Mouse (Mus musculus) myocyte (in vitro differentiated cells): Measurements from ENCODE around the gene Tshz2.

Source experiments
- CEBPB ChIP-seq: IDR thresholded peaks from 2 replicates; pipeline ENCODE4 v1.6.1; 2011; ENCODE audit warnings: mild to moderate bottlenecking, moderate library complexity; ENCODE audit not compliant: poor library complexity, insufficient read depth, severe bottlenecking
- E2F4 ChIP-seq: IDR thresholded peaks from one replicate; pipeline ENCODE4 v1.6.1; 2011; ENCODE audit warnings: mild to moderate bottlenecking, control low read depth, moderate library complexity; ENCODE audit not compliant: insufficient read depth
- MAX ChIP-seq: IDR thresholded peaks from one replicate; pipeline ENCODE4 v1.6.1; 2011; ENCODE audit warnings: low read depth, mild to moderate bottlenecking, control low read depth
- MYOD1 ChIP-seq, 3 experiments: IDR thresholded peaks; one replicate each; pipeline ENCODE4 v1.6.1; 2011; ENCODE audit warnings: control low read depth in 2 of 3, low read depth in 2 of 3, mild to moderate bottlenecking in 2 of 3, moderate library complexity in 1 of 3; ENCODE audit not compliant: insufficient read length in 2 of 3, control insufficient read depth in 1 of 3
- MYOG ChIP-seq, 3 experiments: IDR thresholded peaks; one replicate each; pipeline ENCODE4 v1.6.1; 2011; ENCODE audit warnings: control low read depth in 2 of 3, low read depth in 2 of 3, mild to moderate bottlenecking in 2 of 3; ENCODE audit not compliant: insufficient read length in 2 of 3, control insufficient read depth in 1 of 3, insufficient read depth in 1 of 3
- POLR2A ChIP-seq: IDR thresholded peaks from one replicate; pipeline ENCODE4 v1.6.1; 2011; ENCODE audit warnings: low read depth, mild to moderate bottlenecking, control low read depth, moderate library complexity; ENCODE audit not compliant: insufficient read length
- SRF ChIP-seq: IDR thresholded peaks from one replicate; pipeline ENCODE4 v1.6.1; 2011; ENCODE audit warnings: low read depth; ENCODE audit not compliant: control insufficient read depth, insufficient read length
- TCF12 ChIP-seq: IDR thresholded peaks from one replicate; pipeline ENCODE4 v1.6.1; 2011; ENCODE audit warnings: mild to moderate bottlenecking, control low read depth; ENCODE audit not compliant: poor library complexity, insufficient read depth, severe bottlenecking
- TCF3 ChIP-seq: IDR thresholded peaks from one replicate; pipeline ENCODE4 v1.6.1; 2011; ENCODE audit warnings: low read depth, control low read depth; ENCODE audit not compliant: insufficient read length
- USF1 ChIP-seq: IDR thresholded peaks from one replicate; pipeline ENCODE4 v1.6.1; 2011; ENCODE audit warnings: low read depth, mild to moderate bottlenecking, control low read depth, moderate library complexity

DNA sequence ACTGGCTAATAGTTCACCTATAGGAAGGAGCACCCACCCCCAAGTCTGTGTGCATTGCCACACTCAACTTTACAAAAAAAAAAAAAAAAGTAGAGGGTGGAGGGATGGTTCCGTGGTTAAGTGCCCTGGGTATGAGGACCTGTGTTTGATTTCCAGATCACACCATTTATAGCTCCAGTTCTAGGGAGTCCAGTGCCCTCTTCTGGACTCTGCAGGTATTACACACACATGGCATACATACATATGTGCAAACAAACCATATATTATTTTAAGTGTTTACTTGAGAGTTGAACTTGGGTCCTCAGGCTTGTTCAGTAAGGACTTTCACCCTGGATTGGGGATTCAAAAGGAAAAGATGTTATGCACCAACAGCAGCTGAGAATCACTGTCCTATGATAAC is 127.3 kb downstream of the Tshz2 start:
- TF ChIP-seq E2F4 = no peak
- TF ChIP-seq MYOD1 (IDR thresholded peaks at IDR 0.05; ENCODE audit: control insufficient read depth in 1 of 3, insufficient read length in 2 of 3, low read depth in 2 of 3) = no peak
- no peak for TF ChIP-seq CEBPB
- TF ChIP-seq POLR2A = no peak
- TF ChIP-seq USF1 = no peak
- no peak for TF ChIP-seq MYOG (IDR thresholded peaks at IDR 0.05; ENCODE audit: control insufficient read depth in 1 of 3, insufficient read depth in 1 of 3, insufficient read length in 2 of 3, low read depth in 2 of 3)
- TF ChIP-seq TCF12 = no peak
- no peak for TF ChIP-seq SRF
- TF ChIP-seq TCF3 = no peak
- TF ChIP-seq MAX = no peak
